ENCODE assay signal across 8 mouse cellular contexts in the genomic region with DNA sequence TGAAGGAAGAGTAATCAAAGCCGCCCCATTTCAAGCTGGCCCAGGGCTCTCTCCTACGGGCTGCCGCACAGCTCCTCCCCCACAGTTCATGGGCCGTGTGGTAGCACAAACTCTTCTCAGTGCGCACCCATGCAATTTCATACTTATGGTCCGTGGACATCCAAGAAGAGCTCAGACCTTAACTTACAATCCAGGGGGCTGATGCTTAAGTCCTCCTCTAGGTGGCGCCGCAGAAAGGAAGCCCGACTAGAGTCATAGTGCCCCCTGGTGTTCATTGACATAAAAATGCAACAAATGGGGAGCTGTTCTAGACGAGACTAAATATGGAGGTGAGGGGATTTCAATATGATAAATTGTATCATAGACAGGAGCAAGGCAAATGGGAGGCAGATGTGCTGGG. TPM values are rescaled to one million over a fixed set of nuclear protein-coding genes. Genes with fewer than 3 reads are reported as not detected.
A peak's percentile ranks its signal among the peaks of the same experiment; 100 is the strongest.
DNase-seq lines count a peak whose midpoint lies in the region; ATAC-seq and TF ChIP-seq lines count a peak whose summit lies in the region.

No protein-coding gene starts in this region.

- H3K27me3 ChIP-seq in intestine, embryonic 14.5 days (replicated peaks; ENCODE audit: control insufficient read depth, insufficient read depth, low read length): no peaks in the 10 kb centered on the region
- no peaks in the 10 kb centered on the region for H3K27me3 ChIP-seq in intestine, embryonic 16.5 days (replicated peaks; ENCODE audit: control insufficient read depth, insufficient read depth, low read length)
- peaks cover 7% of the 10 kb centered on the region; the same call in 1 of the 2 replicates for H3K27me3 ChIP-seq in E14TG2a.4 (ENCODE audit: insufficient read depth, low read length)
- no peaks in the 10 kb centered on the region for H3K27me3 ChIP-seq in embryonic facial prominence, embryonic 14.5 days (replicated peaks; ENCODE audit: control insufficient read depth, insufficient read depth, low read length)

- H3K4me1 ChIP-seq in intestine, embryonic 14.5 days (replicated peaks; ENCODE audit: control insufficient read depth, insufficient read depth, low read length): no peaks in the 10 kb centered on the region
- H3K4me1 ChIP-seq in intestine, embryonic 16.5 days (ENCODE audit: control insufficient read depth, insufficient read depth, low read length): no peaks in the 10 kb centered on the region
- H3K4me1 ChIP-seq in E14TG2a.4 (replicated peaks; ENCODE audit: low read depth, low read length): peaks cover 5% of the 10 kb centered on the region; the same call in 1 of the 2 replicates
- H3K4me1 ChIP-seq in bone marrow macrophage, adult 2 months (ENCODE audit: control insufficient read depth, insufficient read depth, low read length): peaks cover 21% of the 10 kb centered on the region
- H3K4me1 ChIP-seq in embryonic facial prominence, embryonic 14.5 days (ENCODE audit: control insufficient read depth, insufficient read depth, low read length): no peaks in the 10 kb centered on the region; the same call in 1 of the 2 replicates

- no peak overlapping the region for H3K4me3 ChIP-seq in intestine, embryonic 14.5 days (ENCODE audit: low read depth, low read length)
- no peak overlapping the region for H3K4me3 ChIP-seq in intestine, embryonic 16.5 days (ENCODE audit: low read length)
- no peak overlapping the region for H3K4me3 ChIP-seq in E14TG2a.4 (replicated peaks; ENCODE audit: low read length)
- no peak overlapping the region for H3K4me3 ChIP-seq in bone marrow macrophage, adult 2 months (ENCODE audit: insufficient read depth, low read length)
- no peak overlapping the region for H3K4me3 ChIP-seq in embryonic facial prominence, embryonic 14.5 days (ENCODE audit: low read depth, low read length)

- DNase-seq in intestine, embryonic 14.5 days (ENCODE audit: low spot score): peak; percentile 58
- DNase-seq in embryonic facial prominence, embryonic 14.5 days (ENCODE audit: low spot score): peak; percentile 66
- DNase-seq in layer of hippocampus, postnatal 36 days: peak; percentile 15 to 39
- DNase-seq in naive thymus-derived CD4-positive, alpha-beta T cell, adult 2 months (ENCODE audit: low read depth): peak; percentile 89
- peak; percentile 17 to 84 for DNase-seq in thymus, postnatal 10 days (ENCODE audit: low spot score in 2 of 2)

- no peaks in the 10 kb centered on the region for H3K36me3 ChIP-seq in intestine, embryonic 14.5 days (ENCODE audit: control insufficient read depth, insufficient read depth, low read length)
- H3K36me3 ChIP-seq in intestine, embryonic 16.5 days (ENCODE audit: control insufficient read depth, insufficient read depth, low read length): no peaks in the 10 kb centered on the region
- no peaks in the 10 kb centered on the region for H3K36me3 ChIP-seq in E14TG2a.4 (ENCODE audit: insufficient read depth, low read length)
- H3K36me3 ChIP-seq in embryonic facial prominence, embryonic 14.5 days (ENCODE audit: control insufficient read depth, insufficient read depth, low read length): no peaks in the 10 kb centered on the region

- TF ChIP-seq POLR2A in bone marrow macrophage, adult 2 months (IDR thresholded peaks at IDR 0.05; ENCODE audit: borderline replicate concordance, low read depth, low read length): no peak

- H3K27ac ChIP-seq in intestine, embryonic 14.5 days (ENCODE audit: low read depth): no peak overlapping the region
- no peak overlapping the region for H3K27ac ChIP-seq in intestine, embryonic 16.5 days (ENCODE audit: low read length)
- no peak overlapping the region for H3K27ac ChIP-seq in bone marrow macrophage, adult 2 months (ENCODE audit: insufficient read depth, low read depth, low read length)
- H3K27ac ChIP-seq in embryonic facial prominence, embryonic 14.5 days (replicated peaks; ENCODE audit: low read depth, low read length): no peak overlapping the region

- H3K9me3 ChIP-seq in intestine, embryonic 14.5 days (ENCODE audit: control insufficient read depth, low read length): no peaks in the 10 kb centered on the region
- no peaks in the 10 kb centered on the region for H3K9me3 ChIP-seq in intestine, embryonic 16.5 days (ENCODE audit: control insufficient read depth, low read length)
- H3K9me3 ChIP-seq in E14TG2a.4 (ENCODE audit: low read length): no peaks in the 10 kb centered on the region
- no peaks in the 10 kb centered on the region for H3K9me3 ChIP-seq in embryonic facial prominence, embryonic 14.5 days (ENCODE audit: control insufficient read depth, low read length)

- no peak for ATAC-seq in intestine, embryonic 14.5 days (replicated peaks; ENCODE audit: low FRiP score, low TSS enrichment, low read depth)
- no peak for ATAC-seq in intestine, embryonic 16.5 days
- ATAC-seq in embryonic facial prominence, embryonic 14.5 days (ENCODE audit: low read depth): no peak

- H3K9ac ChIP-seq in intestine, embryonic 14.5 days (ENCODE audit: low read length): no peak overlapping the region
- H3K9ac ChIP-seq in intestine, embryonic 16.5 days (ENCODE audit: low read depth, low read length): no peak overlapping the region
- H3K9ac ChIP-seq in embryonic facial prominence, embryonic 14.5 days (ENCODE audit: low read depth, low read length): no peak overlapping the region

- 30% methylated on average over 10 of the region's 10 CpGs for WGBS in intestine, embryonic 14.5 days
- WGBS in intestine, embryonic 16.5 days: 29% methylated on average over 10 of the region's 10 CpGs
- 25% methylated on average over 10 of the region's 10 CpGs for WGBS in embryonic facial prominence, embryonic 14.5 days

- H3K4me2 ChIP-seq in intestine, embryonic 14.5 days (ENCODE audit: low read length): no peak overlapping the region
- H3K4me2 ChIP-seq in intestine, embryonic 16.5 days (ENCODE audit: low read depth, low read length): no peak overlapping the region
- H3K4me2 ChIP-seq in embryonic facial prominence, embryonic 14.5 days (ENCODE audit: low read depth, low read length): no peak overlapping the region

- TF ChIP-seq CTCF in E14TG2a.4 (conservative IDR thresholded peaks at IDR 0.05; ENCODE audit: low read length): peak; percentile 89
- peak; percentile 100 for TF ChIP-seq CTCF in bone marrow macrophage, adult 2 months (IDR thresholded peaks at IDR 0.05; ENCODE audit: low read depth, low read length)

RNA-seq across cellular contexts. Expression of gene Ncf4, which starts 5.1 kb away (rescaled TPM):
- polyA plus RNA-seq in intestine, embryonic 14.5 days (2014; fragmentation: Nextera tagmentation; extraction: Ambion mirVana): 3.7 and 4.1 TPM in 2 replicates
- 4.2 and 5.6 TPM in 2 replicates for polyA plus RNA-seq in intestine, embryonic 16.5 days (2015; fragmentation: Nextera tagmentation; extraction: Ambion mirVana)
- 350 and 424 TPM in 2 replicates for polyA plus RNA-seq in bone marrow macrophage, adult 2 months (2012; ENCODE audit: insufficient read depth, insufficient read length, missing spikeins)
- 5.2 and 7.0 TPM in 2 replicates for polyA plus RNA-seq in embryonic facial prominence, embryonic 14.5 days (2014; fragmentation: Nextera tagmentation; extraction: Ambion mirVana)
- total RNA-seq in layer of hippocampus, postnatal 36 days (2021): 1 to 10 TPM in 1 of 2 experiments, under 1 TPM in 1; 0.58 to 1.2 TPM

RNA-seq across cellular contexts. Expression of gene Pvalb, which starts 33.3 kb away (rescaled TPM):
- polyA plus RNA-seq in intestine, embryonic 14.5 days (2014; fragmentation: Nextera tagmentation; extraction: Ambion mirVana): not detected in 2 replicates
- polyA plus RNA-seq in intestine, embryonic 16.5 days (2015; fragmentation: Nextera tagmentation; extraction: Ambion mirVana): not detected in 2 replicates
- 0.83 TPM in 1 of 2 replicates, not detected in the other for polyA plus RNA-seq in bone marrow macrophage, adult 2 months (2012; ENCODE audit: insufficient read depth, insufficient read length, missing spikeins)
- 2.5 and 3.4 TPM in 2 replicates for polyA plus RNA-seq in embryonic facial prominence, embryonic 14.5 days (2014; fragmentation: Nextera tagmentation; extraction: Ambion mirVana)
- 10 to 100 TPM; 52.0 to 62.7 TPM for total RNA-seq in layer of hippocampus, postnatal 36 days (2021)

Comparison
In these comparisons a context has a peak if more than half of its experiments do, and no peak if none do; other contexts are left out.
1. DNase-seq: peak in every context shown above with its lines; median percentile 89 in naive thymus-derived CD4-positive, alpha-beta T cell, adult 2 months; 66 in embryonic facial prominence, embryonic 14.5 days; 58 in intestine, embryonic 14.5 days; 50 in thymus, postnatal 10 days; 27 in layer of hippocampus, postnatal 36 days.
2. RNA of gene Ncf4, which starts 5.1 kb away (polyA plus RNA-seq): 350 to 424 TPM in bone marrow macrophage, adult 2 months; 5.2 to 7.0 TPM in embryonic facial prominence, embryonic 14.5 days, 4.2 to 5.6 TPM in intestine, embryonic 16.5 days and 3.7 to 4.1 TPM in intestine, embryonic 14.5 days; every median in the first group is over 10 times any median in the second.